Mouse (Mus musculus): ENCODE measurements around the gene Lrfn3. TPM values are rescaled to one million over a fixed set of nuclear protein-coding genes. Genes with fewer than 3 reads are reported as not detected.

Lrfn3 gene
- polyA plus RNA-seq, 1 experiment = 21.3 TPM

DNA sequence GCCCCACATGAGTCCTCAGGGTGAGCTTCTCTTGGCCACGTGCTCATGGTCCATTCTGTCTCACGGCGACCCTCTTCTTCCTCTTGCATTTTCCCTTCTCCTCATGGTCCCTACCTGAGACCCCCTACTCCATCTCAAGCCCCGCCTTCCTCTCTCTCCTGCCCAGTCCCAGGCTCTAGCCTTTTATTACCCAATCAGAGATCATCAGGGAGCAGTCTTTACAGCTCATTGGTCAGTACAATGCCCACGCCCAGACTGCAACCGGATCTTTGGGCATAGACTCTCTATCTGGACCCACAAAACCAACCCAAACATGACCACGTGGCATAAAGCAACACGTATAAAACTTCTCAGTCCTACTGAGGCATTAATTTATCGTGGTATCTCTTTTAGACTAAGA lies 21.5 kb upstream of the Lrfn3 start:
- no peak overlapping the region for H3K27ac ChIP-seq (ENCODE audit: insufficient read depth, low read length)
- no peak for TF ChIP-seq CTCF (IDR thresholded peaks at IDR 0.05; ENCODE audit: extremely low read depth, insufficient read depth, low read length)
- no peak for TF ChIP-seq POLR2A (IDR thresholded peaks at IDR 0.05; ENCODE audit: extremely low read depth, insufficient read depth, low read length)

DNA sequence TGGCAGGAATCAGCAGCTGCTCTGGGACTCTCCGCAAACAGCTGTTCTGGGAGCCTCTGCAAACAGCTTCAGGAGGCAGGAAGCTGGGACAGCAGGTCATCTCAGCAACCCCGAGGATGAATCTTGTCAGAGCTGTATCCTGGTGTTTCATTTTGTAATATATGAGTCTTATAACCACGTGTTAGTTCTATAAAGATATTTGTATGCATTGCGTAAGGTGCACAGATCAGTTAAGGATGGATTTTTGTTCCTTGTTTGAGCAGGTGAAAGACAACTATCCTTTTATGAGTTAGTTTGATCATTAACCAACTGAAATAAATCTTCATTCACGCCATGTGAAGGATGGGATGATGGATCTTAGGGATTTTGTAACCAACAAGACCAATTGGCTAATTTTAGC lies 17.5 kb upstream of the Lrfn3 start:
- Histone ChIP-seq H3K4me3 (ENCODE audit: insufficient read depth, low read length) (no peak overlapping the region), H3K4me1 (ENCODE audit: control insufficient read depth, insufficient read depth, low read length) (no peaks in the 10 kb centered on the region), H3K27ac (ENCODE audit: insufficient read depth, low read length) (no peak overlapping the region)
- TF ChIP-seq CTCF (IDR thresholded peaks at IDR 0.05; ENCODE audit: extremely low read depth, insufficient read depth, low read length) (no peak), POLR2A (IDR thresholded peaks at IDR 0.05; ENCODE audit: extremely low read depth, insufficient read depth, low read length) (no peak)

More for the DNA sequence above, 21.5 kb upstream of the Lrfn3 start:
- Histone ChIP-seq H3K4me3 (ENCODE audit: insufficient read depth, low read length) (no peak overlapping the region), H3K4me1 (ENCODE audit: control insufficient read depth, insufficient read depth, low read length) (no peaks in the 10 kb centered on the region)

DNA sequence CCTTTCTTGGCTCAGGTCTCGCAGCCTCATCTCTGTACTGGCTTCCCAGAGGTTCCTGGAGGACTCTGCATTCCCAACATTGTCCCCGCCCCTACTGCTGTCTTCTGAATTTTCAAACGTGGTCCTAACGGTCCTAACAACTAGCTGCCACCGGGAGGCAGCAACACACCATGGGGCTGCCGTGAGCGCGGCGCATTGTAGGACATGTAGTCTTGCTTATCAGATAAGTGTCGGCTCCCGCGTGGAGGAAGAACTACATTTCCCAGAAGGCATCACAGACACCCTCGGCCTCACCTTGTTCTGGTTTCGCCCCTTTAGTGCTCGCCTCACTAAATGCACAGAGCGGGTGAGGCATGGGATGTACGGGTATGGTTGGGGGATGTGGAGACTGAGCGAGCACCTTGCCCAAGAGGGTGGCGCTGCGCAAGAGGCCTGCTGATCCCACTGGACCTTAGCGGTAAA lies 11.0 kb upstream of the Lrfn3 start:
- TF ChIP-seq CTCF (IDR thresholded peaks at IDR 0.05; ENCODE audit: extremely low read depth, insufficient read depth, low read length) = peak; percentile 95
- TF ChIP-seq POLR2A (IDR thresholded peaks at IDR 0.05; ENCODE audit: extremely low read depth, insufficient read depth, low read length) = peak; percentile 98
- Histone ChIP-seq H3K4me3 (ENCODE audit: insufficient read depth, low read length) (peak overlapping the region; percentile 40), H3K27ac (ENCODE audit: insufficient read depth, low read length) (no peak overlapping the region), H3K4me1 (ENCODE audit: control insufficient read depth, insufficient read depth, low read length) (no peaks in the 10 kb centered on the region)

DNA sequence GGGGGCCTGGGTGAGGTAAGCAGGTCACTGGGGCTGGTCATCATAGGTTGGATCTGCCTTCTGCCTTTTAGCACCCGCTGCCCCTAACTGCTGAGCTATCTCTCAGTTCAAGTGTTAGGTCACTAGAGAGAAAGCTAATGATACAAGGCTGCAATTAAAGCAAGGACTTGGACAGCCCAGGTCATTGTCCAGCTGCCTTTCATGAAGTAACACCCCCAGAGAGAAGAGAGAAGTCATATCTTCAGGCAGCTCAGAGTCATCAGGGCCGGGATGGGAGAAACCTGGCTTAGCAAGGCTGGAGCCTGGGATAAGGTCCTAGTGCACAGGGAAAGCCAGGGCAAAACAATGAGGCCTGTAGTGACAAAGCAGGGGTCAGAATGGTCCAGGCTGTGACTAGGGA lies 4.9 kb upstream of the Lrfn3 start:
- H3K4me1 ChIP-seq (ENCODE audit: control insufficient read depth, insufficient read depth, low read length) = peaks cover 5% of the 10 kb centered on the region; the same call in 1 of the 2 replicates
- no peak overlapping the region for H3K27ac ChIP-seq (ENCODE audit: insufficient read depth, low read length)
- H3K4me3 ChIP-seq (ENCODE audit: insufficient read depth, low read length) = no peak overlapping the region
- TF ChIP-seq POLR2A (IDR thresholded peaks at IDR 0.05; ENCODE audit: extremely low read depth, insufficient read depth, low read length) (no peak), CTCF (IDR thresholded peaks at IDR 0.05; ENCODE audit: extremely low read depth, insufficient read depth, low read length) (no peak)

DNA sequence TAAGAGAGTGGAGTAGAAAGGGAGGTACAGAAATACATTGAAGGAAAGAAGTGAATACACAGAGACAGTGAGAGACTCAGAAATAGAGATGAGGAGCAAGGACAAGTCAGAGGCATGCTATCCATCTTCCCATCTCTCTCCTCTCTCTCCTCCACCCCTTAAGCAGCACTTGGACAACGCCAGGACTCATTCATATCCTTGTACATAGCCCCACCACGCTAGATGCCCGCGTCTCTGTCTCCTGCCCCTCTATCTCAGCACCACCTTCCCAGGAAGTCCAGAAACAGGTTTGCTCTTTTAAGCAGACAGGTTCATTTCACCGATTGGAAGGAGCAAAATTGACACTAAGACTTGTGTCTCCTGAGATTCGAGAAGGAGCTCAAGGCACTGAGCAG lies 769 bp upstream of the Lrfn3 start:
- peak overlapping the region; percentile 67; the same call in 1 of the 2 replicates for H3K27ac ChIP-seq (ENCODE audit: insufficient read depth, low read length)
- TF ChIP-seq POLR2A (IDR thresholded peaks at IDR 0.05; ENCODE audit: extremely low read depth, insufficient read depth, low read length) = no peak
- TF ChIP-seq CTCF (IDR thresholded peaks at IDR 0.05; ENCODE audit: extremely low read depth, insufficient read depth, low read length) = no peak

DNA sequence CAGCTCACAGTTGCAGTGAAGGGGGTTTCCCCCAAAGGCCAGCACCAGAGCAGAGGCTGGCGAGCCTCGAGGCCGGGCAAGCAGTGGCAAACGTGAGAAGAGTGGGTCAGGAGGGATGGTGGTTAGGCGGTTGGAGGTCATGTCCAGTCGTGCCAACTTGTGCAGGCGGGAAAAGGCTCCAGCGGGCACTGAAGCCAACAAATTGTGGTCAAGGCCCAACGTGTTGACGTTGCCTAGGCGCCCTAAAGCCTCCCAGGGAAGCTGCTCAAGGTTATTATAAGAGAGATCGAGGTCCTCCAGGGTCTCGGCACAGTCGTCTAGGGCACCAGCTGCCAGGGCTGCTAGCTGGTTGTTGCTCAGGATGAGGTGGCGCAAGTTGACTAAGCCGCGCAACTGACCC lies 2.5 kb downstream of the Lrfn3 start:
- Histone ChIP-seq H3K4me1 (ENCODE audit: control insufficient read depth, insufficient read depth, low read length) (peaks cover 11% of the 10 kb centered on the region), H3K4me3 (ENCODE audit: insufficient read depth, low read length) (no peak overlapping the region; the same call in 1 of the 2 replicates), H3K27ac (ENCODE audit: insufficient read depth, low read length) (no peak overlapping the region)
- TF ChIP-seq CTCF (IDR thresholded peaks at IDR 0.05; ENCODE audit: extremely low read depth, insufficient read depth, low read length) = no peak
- TF ChIP-seq POLR2A (IDR thresholded peaks at IDR 0.05; ENCODE audit: extremely low read depth, insufficient read depth, low read length) = no peak

More for the DNA sequence above, 769 bp upstream of the Lrfn3 start:
- Histone ChIP-seq H3K4me3 (ENCODE audit: insufficient read depth, low read length) (peak overlapping the region; percentile 76), H3K4me1 (ENCODE audit: control insufficient read depth, insufficient read depth, low read length) (peaks cover 11% of the 10 kb centered on the region)

DNA sequence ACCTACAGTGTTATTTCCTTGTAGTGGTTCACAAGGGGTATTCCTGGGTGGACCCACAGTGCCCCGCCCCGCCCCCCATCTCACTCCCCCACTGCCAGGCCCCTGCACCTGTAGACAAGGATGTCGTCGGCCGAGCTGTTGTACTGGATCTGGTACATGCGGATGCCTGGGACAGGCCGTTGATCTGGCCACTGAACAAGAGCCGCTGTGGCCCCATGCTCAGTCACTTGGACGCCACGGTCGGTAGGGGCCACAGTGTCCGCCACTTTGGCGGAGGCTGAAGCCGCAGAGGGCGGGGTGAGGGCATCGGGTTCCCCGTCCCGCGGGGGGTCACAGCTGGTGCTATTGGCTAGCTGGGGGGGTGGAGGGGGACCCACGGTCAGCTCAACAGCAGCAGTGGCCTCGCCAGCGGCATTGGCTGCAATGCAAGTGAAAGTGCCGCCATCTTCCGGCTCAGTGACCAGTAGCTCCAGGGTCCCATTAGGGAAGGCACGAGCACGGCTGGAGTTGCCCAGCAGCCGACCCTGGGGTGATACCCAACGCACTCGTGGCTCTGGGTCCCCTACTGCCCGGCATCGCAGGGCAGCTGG lies 3.2 kb downstream of the Lrfn3 start:
- Histone ChIP-seq H3K4me1 (ENCODE audit: control insufficient read depth, insufficient read depth, low read length) (peaks cover 11% of the 10 kb centered on the region), H3K4me3 (ENCODE audit: insufficient read depth, low read length) (no peak overlapping the region), H3K27ac (ENCODE audit: insufficient read depth, low read length) (no peak overlapping the region)
- TF ChIP-seq CTCF (IDR thresholded peaks at IDR 0.05; ENCODE audit: extremely low read depth, insufficient read depth, low read length) (no peak), POLR2A (IDR thresholded peaks at IDR 0.05; ENCODE audit: extremely low read depth, insufficient read depth, low read length) (no peak)

DNA sequence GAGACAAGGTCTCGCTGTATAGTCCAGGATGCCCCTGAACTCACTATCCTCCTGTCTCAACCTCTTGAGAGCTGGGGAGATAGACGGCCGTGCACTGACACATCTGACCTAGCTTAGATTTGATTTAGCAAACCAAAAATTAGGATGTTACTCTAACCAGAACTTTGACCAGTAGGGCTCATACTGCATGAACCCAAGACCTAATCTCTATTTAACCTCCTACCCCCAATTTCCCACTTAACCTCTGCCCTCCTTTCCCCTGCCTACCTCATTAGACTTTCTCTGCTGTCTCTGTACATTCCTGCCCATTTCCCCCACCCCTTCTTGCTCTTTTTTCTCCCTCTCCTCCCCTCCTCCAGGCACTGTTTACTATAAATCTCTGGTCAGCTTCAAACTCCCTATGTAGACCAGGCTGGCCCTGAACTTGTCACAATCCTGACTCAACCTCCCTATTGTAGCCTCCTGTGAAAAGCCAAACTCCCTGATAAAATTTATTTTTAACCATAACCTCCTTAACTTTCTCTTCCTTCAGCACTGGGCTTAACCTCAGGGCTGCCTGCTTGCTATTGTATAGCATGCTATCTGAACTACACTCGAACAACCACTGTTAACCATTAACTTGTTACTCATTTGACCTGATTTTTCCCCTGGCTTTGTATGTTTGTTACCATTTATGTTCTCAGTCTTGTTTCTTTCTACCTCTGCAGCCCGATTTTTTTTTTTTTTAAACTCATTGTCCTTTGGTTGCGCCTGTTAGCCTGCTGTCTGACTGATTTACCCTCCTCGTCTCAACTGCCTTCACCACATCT lies 4.0 kb downstream of the Lrfn3 start:
- peaks cover 10% of the 10 kb centered on the region for H3K4me1 ChIP-seq (ENCODE audit: control insufficient read depth, insufficient read depth, low read length)
- H3K27ac ChIP-seq (ENCODE audit: insufficient read depth, low read length) = no peak overlapping the region
- H3K4me3 ChIP-seq (ENCODE audit: insufficient read depth, low read length) = no peak overlapping the region
- TF ChIP-seq POLR2A (IDR thresholded peaks at IDR 0.05; ENCODE audit: extremely low read depth, insufficient read depth, low read length) (no peak), CTCF (IDR thresholded peaks at IDR 0.05; ENCODE audit: extremely low read depth, insufficient read depth, low read length) (no peak)

DNA sequence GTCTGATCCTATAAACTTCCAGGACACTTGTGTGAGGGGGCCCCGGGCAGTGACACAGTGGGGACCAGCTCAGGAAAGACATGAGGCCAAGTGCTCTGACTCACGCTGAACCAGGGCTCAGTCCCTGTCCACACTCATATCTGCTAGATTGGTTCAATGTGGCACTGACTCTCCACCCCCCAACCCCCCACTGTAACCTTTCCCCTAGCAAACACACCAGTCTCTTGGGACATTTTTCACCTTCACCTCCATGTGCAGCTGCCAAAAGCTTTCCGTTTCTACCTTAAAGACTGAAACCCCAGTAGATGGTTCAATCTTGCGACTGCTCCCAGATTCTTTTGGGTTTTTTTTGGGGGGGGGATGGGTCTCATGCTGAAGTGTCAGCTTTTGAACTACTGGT lies 8.5 kb downstream of the Lrfn3 start:
- H3K4me1 ChIP-seq (ENCODE audit: control insufficient read depth, insufficient read depth, low read length) = no peaks in the 10 kb centered on the region
- H3K4me3 ChIP-seq (ENCODE audit: insufficient read depth, low read length) = no peak overlapping the region
- no peak for TF ChIP-seq POLR2A (IDR thresholded peaks at IDR 0.05; ENCODE audit: extremely low read depth, insufficient read depth, low read length)
- H3K27ac ChIP-seq (ENCODE audit: insufficient read depth, low read length) = no peak overlapping the region
